Comparison of ENCODE assay signal across 9 mouse cellular contexts in genomic region chr8:47446312-47447046, GRCm38 (mm10). TPM values are rescaled to one million over a fixed set of nuclear protein-coding genes. Genes with fewer than 3 reads are reported as not detected.
DNase-seq lines count a peak whose midpoint lies in the region; ATAC-seq and TF ChIP-seq lines count a peak whose summit lies in the region.
"Had no signal": no experiment of that assay in that cellular context is flagged by ENCODE, and none has a peak within 500 bp of the region (broad histone marks: within the 10 kb centered on the region; RNA-seq: fewer than 3 reads in every experiment).

Gene Stox2 (minus strand): TSS chr8:47446362.

- no peaks in the 10 kb centered on the region for H3K36me3 ChIP-seq in heart, embryonic 12.5 days
- no peaks in the 10 kb centered on the region for H3K36me3 ChIP-seq in hindbrain, embryonic 11.5 days (ENCODE audit: control insufficient read depth, insufficient read depth, low read length)
- no peaks in the 10 kb centered on the region for H3K36me3 ChIP-seq in midbrain, embryonic 11.5 days (ENCODE audit: control insufficient read depth, insufficient read depth, low read length)

- TF ChIP-seq POLR2A in brain, embryonic 14.5 days (IDR thresholded peaks at IDR 0.05; ENCODE audit: borderline replicate concordance, extremely low read depth, insufficient read depth, insufficient read length, poor library complexity, severe bottlenecking) = no peak

- TF ChIP-seq CTCF in brain, embryonic 14.5 days (IDR thresholded peaks at IDR 0.05; ENCODE audit: borderline replicate concordance, extremely low read depth, insufficient read depth, insufficient read length) = no peak

- no peak for DNase-seq in heart, adult 18-20 months
- DNase-seq in brain, embryonic 14.5 days (ENCODE audit: low read depth) = peak; percentile 16
- no peak for DNase-seq in hindbrain, embryonic 11.5 days (ENCODE audit: low spot score)
- DNase-seq in midbrain, embryonic 11.5 days (ENCODE audit: low spot score, missing footprints) = no peak
- no peak for DNase-seq in thymus, adult 18-20 months
- no peak for DNase-seq in urinary bladder, adult 2 months (ENCODE audit: low spot score)
- DNase-seq in lung, postnatal 25 days (ENCODE audit: low spot score) = no peak

- H3K27ac ChIP-seq in heart, embryonic 12.5 days (ENCODE audit: poor library complexity, severe bottlenecking) = no peak within 1 kb of the TSS
- no peak within 1 kb of the TSS for H3K27ac ChIP-seq in hindbrain, embryonic 11.5 days (ENCODE audit: low read depth, low read length)
- H3K27ac ChIP-seq in midbrain, embryonic 11.5 days (ENCODE audit: low read depth, low read length) = no peak within 1 kb of the TSS

- peaks cover 8% of the 10 kb centered on the region for H3K9me3 ChIP-seq in heart, embryonic 12.5 days (replicated peaks)
- no peaks in the 10 kb centered on the region for H3K9me3 ChIP-seq in hindbrain, embryonic 11.5 days (ENCODE audit: control insufficient read depth, low read length)
- H3K9me3 ChIP-seq in midbrain, embryonic 11.5 days (ENCODE audit: control insufficient read depth, low read length) = 0 out of 2 replicates have a peak, but pooled peaks cover 2% of the 10 kb centered on the region

- no peak within 1 kb of the TSS for H3K4me2 ChIP-seq in heart, embryonic 12.5 days
- no peak within 1 kb of the TSS for H3K4me2 ChIP-seq in hindbrain, embryonic 11.5 days (replicated peaks; ENCODE audit: low read depth, low read length)
- no peak within 1 kb of the TSS for H3K4me2 ChIP-seq in midbrain, embryonic 11.5 days

- no peak within 1 kb of the TSS for H3K9ac ChIP-seq in heart, embryonic 12.5 days
- no peak within 1 kb of the TSS for H3K9ac ChIP-seq in hindbrain, embryonic 11.5 days (ENCODE audit: low read depth, low read length)
- H3K9ac ChIP-seq in midbrain, embryonic 11.5 days (ENCODE audit: low read length) = no peak within 1 kb of the TSS

- H3K4me1 ChIP-seq in heart, embryonic 12.5 days (replicated peaks) = no peaks in the 10 kb centered on the region
- H3K4me1 ChIP-seq in hindbrain, embryonic 11.5 days (replicated peaks; ENCODE audit: control insufficient read depth, insufficient read depth, low read length) = no peaks in the 10 kb centered on the region
- no peaks in the 10 kb centered on the region for H3K4me1 ChIP-seq in midbrain, embryonic 11.5 days (ENCODE audit: control insufficient read depth, insufficient read depth, low read length)

- no peak within 1 kb of the TSS for H3K4me3 ChIP-seq in heart, embryonic 12.5 days
- no peak within 1 kb of the TSS for H3K4me3 ChIP-seq in hindbrain, embryonic 11.5 days (ENCODE audit: low read depth, low read length)
- H3K4me3 ChIP-seq in midbrain, embryonic 11.5 days (ENCODE audit: low read depth, low read length) = no peak within 1 kb of the TSS

- 79% methylated on average over 19 of the region's 19 CpGs for WGBS in heart, embryonic 12.5 days
- WGBS in hindbrain, embryonic 11.5 days = 80% methylated on average over 19 of the region's 19 CpGs
- WGBS in midbrain, embryonic 11.5 days = 86% methylated on average over 19 of the region's 19 CpGs

- ATAC-seq in heart, embryonic 12.5 days (ENCODE audit: insufficient number of reproducible peaks, low FRiP score) = no peak
- ATAC-seq in hindbrain, embryonic 11.5 days (ENCODE audit: low FRiP score) = no peak
- ATAC-seq in midbrain, embryonic 11.5 days (ENCODE audit: low FRiP score) = no peak

- no peaks in the 10 kb centered on the region for H3K27me3 ChIP-seq in heart, embryonic 12.5 days (replicated peaks)
- no peaks in the 10 kb centered on the region for H3K27me3 ChIP-seq in hindbrain, embryonic 11.5 days (ENCODE audit: control insufficient read depth, insufficient read depth, low read length)
- no peaks in the 10 kb centered on the region for H3K27me3 ChIP-seq in midbrain, embryonic 11.5 days (ENCODE audit: control insufficient read depth, insufficient read depth, low read length)
- H3K27me3 ChIP-seq: CH12.LX had no signal

RNA-seq across cellular contexts. Expression of gene Stox2, which starts in this region (rescaled TPM):
- polyA plus RNA-seq in heart, embryonic 12.5 days (2016; fragmentation: Nextera tagmentation; extraction: Ambion mirVana) = 10.3 and 13.2 TPM in 2 replicates
- 1 to 10 TPM; 8.7 to 8.9 TPM for total RNA-seq in heart, adult 18-20 months (2021)
- 23.8 and 44.9 TPM in 2 replicates for polyA plus RNA-seq in brain, embryonic 14.5 days (2012; rRNA removed)
- 27.8 and 36.9 TPM in 2 replicates for polyA plus RNA-seq in hindbrain, embryonic 11.5 days (2014; fragmentation: Nextera tagmentation; extraction: Ambion mirVana)
- polyA plus RNA-seq in midbrain, embryonic 11.5 days (2014; fragmentation: Nextera tagmentation; extraction: Ambion mirVana) = 30.3 and 34.3 TPM in 2 replicates
- polyA plus RNA-seq in urinary bladder, adult 2 months (2012; rRNA removed) = 5.9 and 8.0 TPM in 2 replicates
